Mouse (Mus musculus) myocyte (in vitro differentiated cells): ENCODE measurements around the gene Wdr31. TPM values are rescaled to one million over a fixed set of nuclear protein-coding genes. Genes with fewer than 3 reads are reported as not detected.

ENCODE experiments used
- H3K27me3 ChIP-seq: one replicate; pipeline ENCODE4 v1.6.1; 2011; ENCODE audit not compliant: control insufficient read depth, insufficient read depth, insufficient read length
- H3K36me3 ChIP-seq: one replicate; pipeline ENCODE4 v1.6.1; 2011; ENCODE audit not compliant: control insufficient read depth, insufficient read depth
- H3K4me2 ChIP-seq: one replicate; pipeline ENCODE4 v1.6.1; 2011; ENCODE audit warnings: low read depth, control low read depth
- H3K4me3 ChIP-seq: one replicate; pipeline ENCODE4 v1.5.1; 2011; ENCODE audit warnings: mild to moderate bottlenecking, control low read depth, moderate library complexity
- H3K79me2 ChIP-seq: one replicate; pipeline ENCODE4 v1.6.1; 2011; ENCODE audit not compliant: control insufficient read depth, insufficient read depth
- H3ac ChIP-seq: one replicate; pipeline ENCODE4 v1.6.1; 2011; ENCODE audit not compliant: control insufficient read depth, insufficient read length
- CEBPB ChIP-seq: IDR thresholded peaks from 2 replicates; pipeline ENCODE4 v1.6.1; 2011; ENCODE audit warnings: mild to moderate bottlenecking, moderate library complexity; ENCODE audit not compliant: poor library complexity, insufficient read depth, severe bottlenecking
- E2F4 ChIP-seq: IDR thresholded peaks from one replicate; pipeline ENCODE4 v1.6.1; 2011; ENCODE audit warnings: mild to moderate bottlenecking, control low read depth, moderate library complexity; ENCODE audit not compliant: insufficient read depth
- MAX ChIP-seq: IDR thresholded peaks from one replicate; pipeline ENCODE4 v1.6.1; 2011; ENCODE audit warnings: low read depth, mild to moderate bottlenecking, control low read depth
- MYOD1 ChIP-seq, 3 experiments: IDR thresholded peaks; one replicate each; pipeline ENCODE4 v1.6.1; 2011; ENCODE audit warnings: control low read depth in 2 of 3, low read depth in 2 of 3, mild to moderate bottlenecking in 2 of 3, moderate library complexity in 1 of 3; ENCODE audit not compliant: insufficient read length in 2 of 3, control insufficient read depth in 1 of 3
- MYOG ChIP-seq, 3 experiments: IDR thresholded peaks; one replicate each; pipeline ENCODE4 v1.6.1; 2011; ENCODE audit warnings: control low read depth in 2 of 3, low read depth in 2 of 3, mild to moderate bottlenecking in 2 of 3; ENCODE audit not compliant: insufficient read length in 2 of 3, control insufficient read depth in 1 of 3, insufficient read depth in 1 of 3
- POLR2A ChIP-seq: IDR thresholded peaks from one replicate; pipeline ENCODE4 v1.6.1; 2011; ENCODE audit warnings: low read depth, mild to moderate bottlenecking, control low read depth, moderate library complexity; ENCODE audit not compliant: insufficient read length
- POLR2AphosphoS2 ChIP-seq: IDR thresholded peaks from one replicate; pipeline ENCODE4 v1.6.1; 2011; ENCODE audit warnings: low read depth, control low read depth; ENCODE audit not compliant: insufficient read length
- REST ChIP-seq: IDR thresholded peaks from one replicate; pipeline ENCODE4 v1.6.1; 2011; ENCODE audit warnings: mild to moderate bottlenecking, control low read depth, moderate library complexity; ENCODE audit not compliant: insufficient read depth, insufficient read length
- SRF ChIP-seq: IDR thresholded peaks from one replicate; pipeline ENCODE4 v1.6.1; 2011; ENCODE audit warnings: low read depth; ENCODE audit not compliant: control insufficient read depth, insufficient read length
- TCF12 ChIP-seq: IDR thresholded peaks from one replicate; pipeline ENCODE4 v1.6.1; 2011; ENCODE audit warnings: mild to moderate bottlenecking, control low read depth; ENCODE audit not compliant: poor library complexity, insufficient read depth, severe bottlenecking
- TCF3 ChIP-seq: IDR thresholded peaks from one replicate; pipeline ENCODE4 v1.6.1; 2011; ENCODE audit warnings: low read depth, control low read depth; ENCODE audit not compliant: insufficient read length
- USF1 ChIP-seq: IDR thresholded peaks from one replicate; pipeline ENCODE4 v1.6.1; 2011; ENCODE audit warnings: low read depth, mild to moderate bottlenecking, control low read depth, moderate library complexity
- polyA plus RNA-seq: library from polyadenylated mRNA; unstranded; fragments of >200 nt; fragmentation: generic; extraction: Trizol; gene quantifications from one replicate; pipeline ENCODE4 v1.2.1, GENCODE M21; 2012; ENCODE audit warnings: missing spikeins

The Wdr31 gene
- polyA plus RNA-seq, 1 experiment: 3.3 TPM

- H3K4me3 ChIP-seq: no peak overlapping the region
- no peak for TF ChIP-seq E2F4
- no peak for TF ChIP-seq TCF12
- no peak for TF ChIP-seq REST
- TF ChIP-seq MYOD1 (IDR thresholded peaks at IDR 0.05; ENCODE audit: control insufficient read depth in 1 of 3, insufficient read length in 2 of 3, low read depth in 2 of 3): no peak
- no peak for TF ChIP-seq POLR2AphosphoS2
- TF ChIP-seq MAX: no peak
- no peak for TF ChIP-seq POLR2A
- no peak for TF ChIP-seq TCF3
- TF ChIP-seq CEBPB: no peak
- TF ChIP-seq MYOG (IDR thresholded peaks at IDR 0.05; ENCODE audit: control insufficient read depth in 1 of 3, insufficient read depth in 1 of 3, insufficient read length in 2 of 3, low read depth in 2 of 3): no peak
- TF ChIP-seq SRF: no peak
- TF ChIP-seq USF1: no peak
- peaks cover 52% of the 10 kb centered on the region for H3K36me3 ChIP-seq
- no peak overlapping the region for H3ac ChIP-seq
- H3K27me3 ChIP-seq: no peaks in the 10 kb centered on the region
- no peak overlapping the region for H3K4me2 ChIP-seq
- H3K79me2 ChIP-seq: peaks cover 25% of the 10 kb centered on the region
Observed at GRCm38 (mm10) chr4:62398956-62399355, 71.7 kb downstream of the Wdr31 start.

Other genes with a start within 250 kb of the Wdr31 start
- 0.46 TPM for gene Zfp37, start 239.8 kb downstream of the Wdr31 start, polyA plus RNA-seq
- 4.2 TPM for gene Slc31a2, start 208.3 kb downstream of the Wdr31 start, polyA plus RNA-seq
- 18.4 TPM for gene Fkbp15, start 110.3 kb downstream of the Wdr31 start, polyA plus RNA-seq
- gene Slc31a1, start 110.2 kb downstream of the Wdr31 start, polyA plus RNA-seq: 22.5 TPM
- gene Cdc26, start 62.3 kb downstream of the Wdr31 start, polyA plus RNA-seq: 49.2 TPM
- 6.0 TPM for gene Prpf4, start 62.1 kb downstream of the Wdr31 start, polyA plus RNA-seq
- gene Rnf183, start 35.6 kb downstream of the Wdr31 start, polyA plus RNA-seq: not detected
- gene Bspry, start 9.2 kb upstream of the Wdr31 start, polyA plus RNA-seq: 1.1 TPM
- gene Hdhd3, start 32.6 kb upstream of the Wdr31 start, polyA plus RNA-seq: 26.8 TPM
- 89.6 TPM for gene Alad, start 49.0 kb upstream of the Wdr31 start, polyA plus RNA-seq
- gene Pole3, start 54.2 kb upstream of the Wdr31 start, polyA plus RNA-seq: 37.3 TPM
- gene 4933430I17Rik, start 54.5 kb upstream of the Wdr31 start, polyA plus RNA-seq: 0.08 TPM
- 40.4 TPM for gene Rgs3, start 89.0 kb upstream of the Wdr31 start, polyA plus RNA-seq